Mouse (Mus musculus) brain, adult 2 months (tissue): ENCODE results near the gene Elmsan1.
A peak's percentile ranks its signal among the peaks of the same experiment; 100 is the strongest.

ENCODE experiments used
- DNase-seq: peaks from one replicate; pipeline ENCODE4 v3.0.0; 2011; ENCODE audit warnings: low read depth, low spot score

The Elmsan1 gene

DNA sequence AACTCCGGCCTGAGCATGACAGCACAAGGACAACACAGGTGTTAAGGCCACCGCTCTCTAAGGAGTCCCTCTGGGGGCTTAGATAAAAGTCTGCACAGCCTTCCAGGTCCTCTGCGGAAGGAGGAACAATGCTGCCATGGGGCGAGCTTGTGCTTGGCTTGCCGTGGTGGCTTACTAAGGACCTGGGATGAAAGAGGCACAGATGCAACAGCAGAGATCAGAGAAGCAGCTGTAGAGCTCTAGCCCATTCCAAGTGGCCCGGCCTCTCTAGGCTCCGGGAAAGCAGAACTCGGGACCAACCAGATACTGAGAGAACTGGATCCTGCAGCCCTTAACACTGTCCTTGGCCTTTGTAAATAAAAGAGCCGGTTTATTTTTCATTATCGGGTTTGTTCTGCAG lies 66.8 kb downstream of the Elmsan1 start:
- DNase-seq: no peak

DNA sequence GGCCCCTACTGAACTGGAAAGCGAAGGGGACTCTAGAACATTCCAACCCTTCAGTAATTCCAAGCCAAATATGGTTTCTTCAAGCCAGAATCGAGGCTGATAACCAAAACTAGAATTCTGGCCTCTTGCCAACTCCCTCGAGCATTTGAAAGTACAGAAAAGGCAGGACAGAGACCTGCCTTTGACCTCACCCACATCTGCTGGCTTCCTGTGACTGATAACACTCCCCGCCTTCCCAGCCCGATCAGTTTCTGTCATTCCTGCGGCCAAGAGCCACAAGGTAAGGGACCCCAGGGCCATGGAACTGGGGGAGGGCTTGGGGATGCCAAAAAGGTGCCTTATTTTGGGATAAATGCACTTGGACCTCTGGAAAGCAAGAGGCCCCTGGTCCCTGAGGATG lies 67.7 kb downstream of the Elmsan1 start:
- no peak for DNase-seq

DNA sequence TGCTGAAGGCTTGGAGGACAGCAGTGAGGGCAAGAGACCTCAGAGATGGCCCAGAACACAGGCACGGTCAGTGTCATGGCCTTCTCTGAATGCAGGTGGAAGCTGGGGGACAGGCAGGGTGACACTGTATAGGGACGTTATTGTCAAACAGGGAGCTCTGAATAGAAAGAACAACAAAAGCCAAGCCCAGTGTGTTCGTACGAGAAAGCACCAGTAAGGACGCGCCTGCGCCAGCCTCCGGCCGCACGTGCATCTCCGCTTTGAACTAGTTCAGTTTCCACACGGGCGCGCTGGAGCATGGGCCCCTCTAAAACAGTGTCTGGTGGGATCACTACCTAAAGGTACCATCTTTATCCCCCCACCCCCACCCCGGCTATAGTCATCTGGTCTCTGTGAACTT lies 68.7 kb downstream of the Elmsan1 start:
- peak; percentile 31 for DNase-seq

DNA sequence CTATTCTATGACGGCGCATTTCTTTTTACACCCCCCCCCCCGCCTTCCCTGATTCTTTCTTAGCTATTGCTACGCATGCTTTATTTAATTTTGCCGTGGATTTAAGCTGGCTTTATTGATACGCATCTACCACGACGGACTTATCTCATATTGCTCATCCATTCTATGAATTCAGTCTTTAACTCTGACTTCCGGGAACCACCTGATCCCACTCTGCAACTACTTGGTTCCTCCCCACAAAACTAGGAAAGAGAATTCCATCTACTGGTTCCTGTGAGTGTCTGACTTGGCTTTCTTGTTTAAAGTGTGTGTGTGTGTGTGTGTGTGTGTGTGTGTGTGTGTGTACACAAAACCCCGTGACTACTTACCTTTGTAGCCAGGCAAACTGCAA lies 70.1 kb downstream of the Elmsan1 start:
- DNase-seq: no peak

DNA sequence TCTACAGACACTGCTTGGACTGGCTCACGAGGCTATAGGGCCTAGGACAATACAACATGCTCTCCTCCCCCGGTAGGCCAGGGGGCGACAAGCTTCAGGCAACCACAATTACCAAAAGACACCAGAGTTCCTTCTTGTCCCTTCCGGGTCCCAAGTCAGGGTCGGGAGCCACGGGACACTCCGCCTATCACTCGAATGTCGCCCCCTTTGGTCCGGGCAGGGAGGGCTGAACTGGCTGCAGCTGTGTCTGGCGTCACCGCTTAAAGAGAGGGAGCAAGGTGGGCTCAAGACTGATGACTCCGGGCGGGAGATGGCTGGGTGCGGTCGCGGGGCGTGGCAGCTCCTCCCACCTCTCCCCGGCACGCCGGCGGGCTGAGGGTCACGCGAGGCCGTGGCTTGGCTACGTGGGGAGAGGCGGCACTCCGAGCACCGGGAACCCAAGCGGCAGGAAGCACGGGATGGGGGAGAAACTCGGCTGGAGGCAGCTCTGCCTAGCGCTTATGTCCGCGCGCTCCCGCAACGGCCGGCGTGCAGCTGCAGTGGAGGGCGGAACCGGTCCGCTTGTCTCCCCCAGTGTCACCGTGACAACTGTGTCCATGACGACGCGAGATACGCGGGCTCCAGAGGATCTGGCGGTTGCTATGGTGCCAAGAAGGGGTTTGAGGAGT lies 70.6 kb downstream of the Elmsan1 start, which contains the start of gene Pnma1:
TSS of gene Pnma1 (minus strand) at position 536 of the 668 bp plus-strand sequence.
- DNase-seq: peak; percentile 92

DNA sequence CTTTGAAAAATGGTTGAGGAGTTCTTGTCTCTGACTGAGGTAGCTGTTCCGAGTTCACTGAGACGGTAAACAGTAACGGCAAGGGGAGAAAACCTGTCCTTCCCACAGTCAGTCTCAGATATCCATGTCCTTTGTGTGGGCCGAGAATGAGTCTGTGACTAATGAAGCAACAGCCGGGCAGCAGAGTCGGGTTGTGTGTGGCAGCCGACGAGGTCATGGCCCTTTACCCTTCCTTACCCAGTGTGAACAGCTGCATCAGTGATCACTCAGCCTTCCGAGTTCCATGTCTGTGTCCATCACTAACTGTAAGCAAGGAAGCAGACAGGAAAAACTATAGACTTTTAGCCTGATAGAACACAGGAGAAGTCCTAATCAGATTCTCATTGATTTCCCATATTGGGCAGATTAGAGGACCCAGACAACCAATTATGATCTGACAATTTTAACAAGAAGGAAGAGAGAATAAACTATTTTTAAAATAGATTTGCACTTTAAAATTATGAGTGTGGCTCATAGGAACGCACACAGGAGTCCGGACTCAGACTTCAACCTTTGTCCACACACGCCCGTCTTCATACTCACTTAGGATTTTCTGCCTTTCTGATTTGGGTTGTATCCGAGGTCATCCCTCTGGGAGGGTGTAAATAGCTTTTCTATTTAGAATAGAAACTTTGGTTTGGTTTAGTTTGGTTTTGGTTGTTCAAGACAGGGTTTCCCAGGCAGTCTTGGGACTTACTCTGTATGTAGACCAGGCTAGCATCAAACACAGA lies 76.2 kb downstream of the Elmsan1 start:
- no peak for DNase-seq

DNA sequence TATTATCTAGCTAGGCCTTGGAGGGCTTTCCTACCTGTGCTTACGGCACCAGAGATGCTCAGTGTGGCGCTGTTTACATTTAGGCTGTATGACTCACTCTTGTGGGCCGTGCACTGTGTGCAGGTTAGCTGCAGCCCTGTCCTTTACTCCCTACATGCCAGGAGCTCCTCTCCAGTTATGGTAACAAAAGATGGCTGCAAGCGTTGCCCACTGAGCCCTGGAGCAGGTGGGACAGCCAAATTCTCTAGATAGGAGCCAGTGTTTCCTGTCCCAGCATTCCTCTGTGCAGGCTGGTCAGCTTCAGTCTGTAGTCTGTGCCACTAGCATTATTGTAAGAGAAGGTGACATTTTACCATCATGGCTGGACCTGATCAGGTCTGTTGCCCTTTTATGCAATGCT lies 77.4 kb downstream of the Elmsan1 start:
- no peak for DNase-seq

DNA sequence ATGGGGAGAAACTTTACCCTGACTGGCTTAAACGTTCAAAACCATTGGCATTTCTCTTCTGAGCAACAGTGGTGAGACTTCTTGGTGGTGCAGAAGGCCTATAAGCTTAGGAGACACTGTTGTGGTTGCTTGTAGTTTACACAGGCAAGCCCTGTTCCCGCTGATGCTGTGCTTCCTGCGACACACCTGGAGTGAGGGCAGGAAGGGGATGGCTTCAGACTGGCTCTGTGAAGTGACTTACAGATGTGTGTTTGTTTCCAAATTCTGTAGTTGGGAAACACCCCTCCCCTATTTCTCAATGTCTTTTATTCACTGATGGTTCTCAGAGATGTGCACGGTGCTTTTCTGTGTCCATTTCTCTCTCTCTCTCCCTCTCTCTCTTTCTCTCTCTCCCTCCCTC lies 78.5 kb downstream of the Elmsan1 start:
- no peak for DNase-seq

DNA sequence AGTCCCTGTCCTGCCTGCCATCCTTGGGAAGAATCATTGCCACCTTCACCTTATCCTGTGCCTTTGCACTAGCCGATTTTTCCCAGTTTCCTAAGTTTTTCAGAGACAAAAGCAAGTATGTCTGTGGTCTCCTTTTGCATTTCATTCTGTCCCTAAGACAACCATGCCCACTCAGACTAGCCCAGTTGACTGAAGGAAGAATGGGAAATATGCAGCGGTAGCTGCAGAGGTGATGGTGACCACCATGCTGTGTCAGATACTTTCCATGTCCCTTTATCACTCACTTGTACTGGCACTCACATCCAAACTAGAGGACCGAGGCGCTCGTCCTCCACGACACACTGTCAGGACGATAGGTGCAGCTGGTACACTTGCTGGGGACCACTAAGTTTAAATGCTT lies 81.5 kb downstream of the Elmsan1 start:
- no peak for DNase-seq

DNA sequence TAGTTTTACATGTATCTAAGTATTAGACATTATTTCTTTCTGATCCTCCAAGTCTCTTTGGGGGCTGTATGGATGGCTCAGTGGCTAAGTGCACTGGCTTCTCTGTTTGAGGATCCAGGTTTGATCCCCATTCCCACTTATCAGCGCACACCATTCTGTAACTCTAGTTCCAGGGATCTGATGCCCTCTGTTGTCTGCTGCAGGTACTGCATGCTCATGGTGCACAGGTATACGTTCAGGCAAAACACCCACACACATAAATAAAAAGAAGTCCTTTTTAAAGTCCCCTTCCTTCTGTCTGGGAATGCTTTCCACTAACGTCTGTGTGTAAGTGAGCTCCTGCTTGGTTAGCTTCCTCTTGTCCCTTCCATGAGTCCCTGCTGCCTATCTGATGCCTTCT lies 86.4 kb downstream of the Elmsan1 start:
- DNase-seq: no peak

DNA sequence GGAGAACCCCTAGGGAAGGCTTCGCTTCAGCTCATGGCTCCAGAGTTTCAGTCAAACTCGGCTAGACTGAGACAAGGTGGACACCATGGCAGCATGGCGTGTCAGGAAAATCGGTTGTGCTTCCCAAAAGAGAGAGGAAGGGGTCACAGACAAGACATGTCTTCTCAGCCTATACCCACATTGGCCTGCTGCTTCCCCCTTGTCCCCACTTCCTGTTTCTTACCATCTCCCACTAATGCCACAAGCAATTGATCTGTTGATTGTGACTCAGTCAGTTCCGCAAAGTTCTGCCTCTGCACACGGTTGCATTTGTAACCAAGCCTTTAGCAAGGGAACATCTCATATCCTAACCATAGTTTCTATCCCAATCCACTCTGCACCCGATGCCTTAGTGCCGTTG lies 88.8 kb downstream of the Elmsan1 start:
- DNase-seq: no peak

DNA sequence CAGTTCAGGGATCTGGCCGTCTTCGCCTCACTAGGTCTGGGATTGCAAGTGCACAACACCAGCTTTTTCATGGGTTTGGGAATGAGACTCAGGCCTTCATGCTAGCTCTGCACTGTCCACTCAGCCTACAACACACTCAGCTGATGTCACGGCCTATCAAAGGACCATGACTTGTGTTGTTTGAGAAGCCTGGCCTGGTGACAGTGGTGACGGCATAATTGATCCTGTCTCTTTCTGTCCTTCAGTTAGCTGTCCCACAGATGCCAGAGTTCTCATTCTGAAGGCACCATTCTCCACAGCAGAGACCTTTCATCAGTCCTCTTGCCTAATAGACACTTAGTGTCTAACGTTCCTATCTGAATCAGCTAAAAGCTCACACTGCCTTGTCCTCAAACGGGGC lies 90.1 kb downstream of the Elmsan1 start:
- peak; percentile 89 for DNase-seq

DNA sequence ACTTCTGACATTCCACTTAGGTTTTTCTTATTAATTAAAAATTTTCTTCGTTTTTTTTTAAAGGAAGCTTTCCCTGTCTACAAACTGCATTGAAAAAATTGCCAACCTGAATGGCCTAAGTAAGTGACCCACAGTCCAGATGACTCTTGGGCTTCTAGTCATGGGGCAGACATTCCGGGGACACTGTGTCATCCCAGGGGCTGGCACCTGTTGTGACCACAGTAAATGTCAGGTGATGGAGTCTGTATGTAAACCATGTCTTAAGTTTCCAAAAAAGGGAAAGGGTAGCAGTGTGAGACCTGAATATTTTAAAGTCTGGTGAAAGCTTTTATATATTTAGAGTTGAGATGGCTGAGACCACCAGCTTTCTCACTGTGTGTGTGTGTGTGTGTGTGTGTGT lies 91.8 kb downstream of the Elmsan1 start:
- DNase-seq: no peak

DNA sequence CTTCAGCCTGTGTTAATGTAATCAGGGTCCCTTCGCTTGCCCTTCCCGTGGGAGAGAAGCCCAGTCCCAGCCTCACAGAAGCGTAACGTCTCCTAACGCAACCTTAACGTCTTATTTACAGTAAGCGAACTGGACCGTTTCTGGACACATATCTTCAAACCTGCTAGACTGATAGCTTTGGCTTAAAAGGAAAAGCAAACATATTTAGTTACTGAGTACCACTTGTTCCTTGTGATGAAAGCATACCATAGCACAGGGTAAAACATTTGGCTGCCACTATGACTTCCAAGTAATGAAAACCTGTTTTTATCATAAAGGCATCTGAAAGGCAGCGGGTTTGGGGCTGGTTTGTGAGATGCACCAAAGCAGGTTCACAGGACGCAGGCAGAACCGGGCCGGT lies 92.8 kb downstream of the Elmsan1 start:
- DNase-seq: no peak

DNA sequence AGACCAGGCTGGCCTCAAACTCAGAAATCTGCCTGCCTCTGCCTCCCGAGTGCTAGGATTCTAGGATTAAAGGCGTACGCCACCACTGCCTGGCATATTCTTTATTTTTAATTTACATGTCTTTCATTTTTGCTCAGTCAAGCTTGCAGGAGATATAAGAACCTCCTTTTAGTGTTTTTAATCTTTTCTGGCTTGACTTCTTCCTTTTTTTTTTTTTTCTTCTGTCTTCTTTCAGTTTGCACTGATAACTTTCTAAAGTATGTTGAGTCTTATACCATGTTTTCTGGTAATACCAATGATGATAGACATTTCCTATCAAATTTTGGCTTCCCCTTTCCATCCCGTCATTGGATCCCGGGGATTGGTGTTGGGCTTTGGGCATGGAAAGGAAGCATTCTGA lies 99.1 kb downstream of the Elmsan1 start:
- DNase-seq: no peak

DNA sequence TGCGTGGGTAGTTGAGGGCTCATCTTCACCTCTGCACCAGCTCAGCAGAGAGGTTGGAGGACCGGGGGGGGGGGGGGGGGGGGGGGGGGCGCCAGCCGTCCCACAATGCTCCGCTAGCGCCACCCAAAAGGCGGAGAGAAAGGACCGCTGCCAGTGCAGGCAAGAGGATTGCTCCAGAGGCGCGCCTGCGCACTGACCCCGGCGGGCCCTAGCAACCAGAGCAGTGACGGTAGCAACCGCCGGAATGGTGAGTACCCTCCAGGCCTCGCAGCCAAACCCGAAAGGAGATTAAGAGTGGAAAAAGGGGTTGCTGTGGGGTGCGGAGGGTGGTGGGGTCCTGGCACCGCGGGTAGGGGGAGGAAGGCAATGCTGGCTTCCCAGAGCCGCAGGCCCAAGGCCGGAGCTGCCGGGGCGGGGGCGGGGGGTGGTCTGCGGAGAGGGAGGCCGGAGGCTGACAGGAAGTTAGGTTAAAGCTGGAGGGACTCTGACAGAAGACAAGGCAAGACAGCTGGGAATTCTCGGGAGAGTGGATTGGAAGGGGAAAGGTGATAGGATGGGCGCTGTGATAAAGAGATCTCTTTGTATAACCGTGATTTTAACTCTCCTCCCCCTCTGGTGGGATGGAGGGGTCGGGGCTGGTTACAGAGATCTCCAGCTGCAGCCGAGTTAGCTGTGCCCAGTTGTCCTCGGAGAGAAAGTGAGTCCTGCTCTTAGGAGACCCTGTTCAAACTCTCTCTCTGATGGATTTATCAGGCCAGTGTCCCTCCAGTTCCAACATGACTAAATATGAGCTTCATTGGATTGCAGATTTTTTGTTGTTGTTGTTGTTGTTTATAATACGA lies 104.3 kb downstream of the Elmsan1 start, which contains the start of gene Dnal1:
TSS of gene Dnal1 (plus strand) at position 214 of the 842 bp plus-strand sequence.
- DNase-seq: peak; percentile 97

DNA sequence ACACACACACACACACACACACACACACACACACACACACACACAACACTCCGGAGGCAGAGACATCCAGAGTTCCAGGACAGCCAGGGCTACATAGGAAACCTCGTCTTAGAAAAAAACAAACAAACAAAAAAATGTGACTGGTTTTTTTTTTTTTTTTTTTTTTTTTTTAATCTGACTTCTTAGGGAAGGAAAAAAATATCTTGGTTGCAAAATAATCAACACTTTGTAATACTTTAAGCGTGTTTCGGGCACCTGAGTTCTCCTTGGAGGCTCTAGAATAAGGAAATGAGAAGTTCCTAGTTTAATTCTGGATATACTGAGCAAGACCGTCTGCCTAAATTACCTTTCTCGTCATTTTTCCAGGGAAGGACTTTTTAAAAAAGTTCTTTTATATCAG lies 105.0 kb downstream of the Elmsan1 start:
- no peak for DNase-seq

DNA sequence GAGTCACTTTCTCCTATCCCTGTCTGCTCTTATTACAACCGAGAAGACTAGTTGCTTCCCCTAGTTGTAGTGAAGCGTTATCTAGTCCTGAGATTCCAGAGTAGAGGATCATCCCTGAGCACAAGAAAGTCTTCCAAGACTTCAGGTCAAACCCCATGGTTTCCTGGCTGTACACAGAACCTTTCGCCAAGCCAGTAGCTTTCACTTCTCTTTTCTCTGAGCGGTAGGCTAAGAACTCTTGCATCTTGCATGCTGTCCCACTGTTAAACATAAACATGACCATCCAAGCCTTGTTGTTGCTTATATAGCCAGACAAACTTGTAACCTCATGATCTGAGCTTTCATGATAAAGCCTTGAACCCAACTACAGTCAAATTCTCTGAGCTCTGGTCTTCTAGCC lies 107.9 kb downstream of the Elmsan1 start:
- DNase-seq: no peak

DNA sequence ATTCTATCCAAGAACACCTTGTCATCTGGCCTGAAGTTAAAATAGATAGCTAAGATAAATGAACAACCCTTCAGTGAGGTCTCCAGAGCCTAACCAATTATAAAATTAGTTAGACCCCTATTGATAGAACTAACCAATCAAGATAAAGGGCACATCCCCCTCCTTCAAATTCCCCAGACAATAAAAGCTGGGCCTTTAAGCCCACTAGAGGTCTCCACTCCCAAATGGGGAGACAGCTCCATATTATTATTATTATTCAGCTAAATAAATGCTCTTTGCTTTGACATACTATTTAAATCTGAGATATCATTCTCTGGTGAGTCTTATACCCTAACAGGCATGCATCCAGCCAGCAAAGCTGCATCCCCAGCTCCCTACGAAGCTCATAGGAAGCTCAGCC lies 108.8 kb downstream of the Elmsan1 start:
- DNase-seq: no peak

DNA sequence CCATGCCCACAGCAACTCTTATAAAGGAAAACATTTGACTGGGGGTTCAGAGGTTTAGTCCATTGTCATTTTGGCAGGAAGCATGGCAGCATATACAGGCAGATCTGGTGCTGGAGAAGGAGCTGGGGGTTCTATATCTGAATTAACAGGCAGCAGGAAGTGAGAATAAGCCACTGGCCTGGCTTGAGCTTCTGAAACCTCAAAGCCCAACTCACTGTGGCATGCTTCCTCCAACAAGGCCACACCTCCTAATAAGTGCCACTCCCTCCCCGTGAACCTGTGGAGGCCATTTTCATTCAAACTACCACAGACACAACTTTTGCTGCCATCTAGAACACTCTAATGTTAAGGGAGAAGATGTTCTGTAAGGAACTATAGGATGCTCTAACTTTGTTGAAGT lies 111.0 kb downstream of the Elmsan1 start:
- no peak for DNase-seq

DNA sequence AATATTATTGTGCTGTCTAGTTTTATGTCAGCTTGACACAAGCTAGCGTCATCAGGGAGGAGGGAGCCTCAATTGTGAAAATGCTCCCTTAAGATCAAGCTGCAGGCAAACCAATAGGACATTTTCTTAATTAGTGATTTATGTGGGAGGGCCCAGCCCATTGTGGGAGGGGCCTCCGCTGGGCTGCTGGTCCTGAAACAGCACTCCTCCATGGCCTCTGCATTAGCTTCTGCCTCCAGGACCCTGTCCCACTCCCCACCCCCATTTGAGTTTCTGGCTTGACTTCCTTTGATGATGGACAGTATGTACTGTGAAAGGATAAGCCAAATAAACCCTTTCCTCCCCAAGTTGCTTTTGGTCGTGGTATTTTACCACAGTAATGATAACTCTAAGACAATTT lies 111.7 kb downstream of the Elmsan1 start:
- DNase-seq: no peak

DNA sequence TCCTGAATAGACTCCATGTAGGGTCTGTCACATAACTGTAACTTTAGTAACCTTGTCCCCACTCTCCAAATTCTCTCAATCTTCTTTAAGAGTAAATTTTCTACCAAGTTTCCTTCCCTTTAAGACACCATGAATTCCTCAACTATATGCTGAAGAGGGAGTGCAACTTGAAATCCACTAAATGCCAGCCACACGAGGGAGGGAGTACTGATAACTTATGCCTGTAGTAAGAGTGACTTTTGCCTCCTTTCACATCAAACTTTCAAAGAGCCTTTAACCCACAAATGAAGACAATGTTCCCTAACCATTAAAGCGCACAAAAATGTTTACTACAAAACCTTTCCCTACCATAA lies 117.2 kb downstream of the Elmsan1 start:
- no peak for DNase-seq
